Mouse (Mus musculus): ENCODE results near the gene Galntl5.

DNA sequence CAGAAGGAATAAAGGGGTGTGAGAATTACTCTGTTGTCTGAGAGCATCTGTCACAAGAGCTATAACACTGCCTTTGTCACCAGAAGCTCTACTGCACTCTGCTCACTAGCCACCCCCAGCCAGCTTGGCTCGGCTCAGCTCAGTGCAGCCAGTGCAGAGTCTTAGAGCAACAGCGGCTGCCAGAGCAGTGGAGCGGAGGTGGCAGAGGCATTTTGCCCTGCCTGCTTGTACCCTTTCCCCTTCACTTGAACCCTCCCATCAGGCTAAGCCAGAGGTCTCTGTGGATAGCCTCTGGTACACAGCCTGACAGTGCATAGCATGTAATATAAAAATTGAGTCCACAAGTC lies 15.5 kb upstream of the Galntl5 start:
- TF ChIP-seq CTCF (conservative IDR thresholded peaks at IDR 0.05 in 1 of 2, IDR thresholded peaks at IDR 0.05 in 1 of 2; ENCODE audit: low read depth in 2 of 2, low read length in 2 of 2) (no peak), CHD2 (IDR thresholded peaks at IDR 0.05; ENCODE audit: low read length) (no peak), MAFK (IDR thresholded peaks at IDR 0.05; ENCODE audit: insufficient replicate concordance, low read length) (no peak), TCF12 (IDR thresholded peaks at IDR 0.05; ENCODE audit: low read depth, low read length) (no peak), NRF1 (IDR thresholded peaks at IDR 0.05; ENCODE audit: low read depth, low read length) (no peak), POLR2A (IDR thresholded peaks at IDR 0.05; ENCODE audit: low read depth, low read length) (no peak), PAX5 (IDR thresholded peaks at IDR 0.05; ENCODE audit: low read length) (no peak)
